Mouse (Mus musculus) heart, postnatal 36 days (tissue): ENCODE data around the gene Gm28729. TPM values are rescaled to one million over a fixed set of nuclear protein-coding genes. Genes with fewer than 3 reads are reported as not detected.
A peak's percentile ranks its signal among the peaks of the same experiment; 100 is the strongest.

Source experiments
- DNase-seq, 2 experiments: peaks; one replicate each; pipeline ENCODE4 v3.0.0; 2021 to 2022
- intact Hi-C: fragments of 180-260 bp; cut with DNase I; formaldehyde crosslinking; loops from one replicate; pipeline ENCODE4 v1.15.1; 2025
- total RNA-seq, 2 experiments: library from RNA; stranded (reverse); gene quantifications; 2 replicates each; pipeline ENCODE4 v1.2.3; 2021

Gene Gm28729
- total RNA-seq, 2 experiments from 2014 or later: not detected

DNA sequence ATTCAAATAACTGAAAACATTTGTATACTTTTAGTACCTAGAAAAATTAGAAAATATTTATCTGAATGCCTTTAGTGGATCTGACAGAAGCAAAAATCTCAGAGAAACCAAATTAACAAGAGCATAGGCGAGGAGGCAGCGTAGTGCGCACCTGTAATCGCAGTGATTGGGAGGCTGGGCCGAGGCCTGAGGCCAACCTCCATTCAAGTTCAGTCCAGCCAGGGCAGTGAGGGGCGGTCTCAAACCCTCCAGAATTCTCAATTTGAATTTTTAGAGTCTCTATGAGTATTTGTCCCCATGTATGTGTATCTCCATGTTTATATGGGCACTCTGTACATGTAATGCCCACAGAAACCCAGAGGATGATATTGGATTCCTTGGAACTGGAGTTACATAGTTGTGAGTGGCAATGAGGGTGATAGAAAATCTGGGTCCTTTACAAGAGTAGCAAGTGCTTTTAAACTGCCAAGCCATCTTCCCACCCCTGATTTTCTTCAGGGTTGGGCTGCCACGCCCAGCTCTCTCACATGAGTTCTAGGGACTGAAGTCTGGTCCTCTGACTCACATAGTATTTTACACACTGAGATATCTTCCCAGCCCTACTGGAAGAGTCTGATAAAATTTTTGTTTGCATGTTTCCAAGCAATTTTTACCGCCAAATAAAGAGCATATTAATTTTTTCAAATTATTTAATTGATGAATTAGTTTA, 54.6 kb downstream of the Gm28729 start:
- intact Hi-C loops: loop anchor here (10.0 kb wide), 1 partner anchor 356 kb away; the partner anchor contains the start of gene Gk5
- no peak for DNase-seq

DNA sequence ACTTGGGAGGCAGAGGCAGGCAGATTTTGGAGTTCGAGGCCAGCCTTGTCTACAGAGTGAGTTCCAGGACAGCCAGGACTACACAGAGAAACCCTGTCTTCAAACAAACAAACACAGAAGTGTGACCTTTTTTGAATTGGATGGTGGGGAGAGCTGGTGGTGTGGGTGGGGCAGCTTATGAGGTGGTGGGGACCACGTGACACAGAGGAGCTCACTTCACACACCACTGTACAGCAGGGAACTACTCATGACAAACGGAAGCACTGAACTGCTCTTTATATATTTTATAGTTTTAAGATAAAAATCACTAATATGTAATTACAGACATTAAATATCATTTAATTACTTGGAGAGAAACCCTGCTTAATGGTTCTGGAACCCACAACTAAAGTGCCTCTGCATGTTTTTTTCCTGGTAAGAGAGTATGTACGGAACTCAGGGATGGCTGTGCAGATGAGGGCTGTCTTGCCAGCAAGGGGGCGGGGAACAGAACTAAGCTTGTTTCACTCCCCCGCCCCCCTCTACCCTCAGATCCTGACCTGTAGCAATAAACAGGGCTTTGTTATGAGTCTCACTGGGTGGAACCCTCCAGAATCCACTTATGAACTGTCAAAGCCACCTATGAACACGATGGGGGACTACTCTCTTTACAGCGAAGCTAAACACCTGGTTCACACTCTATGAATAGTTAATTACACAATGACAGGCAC, 55.4 kb downstream of the Gm28729 start:
- intact Hi-C loops: loop anchor here (10.0 kb wide), 1 partner anchor 355 kb away; the partner anchor contains the start of gene Gk5

DNA sequence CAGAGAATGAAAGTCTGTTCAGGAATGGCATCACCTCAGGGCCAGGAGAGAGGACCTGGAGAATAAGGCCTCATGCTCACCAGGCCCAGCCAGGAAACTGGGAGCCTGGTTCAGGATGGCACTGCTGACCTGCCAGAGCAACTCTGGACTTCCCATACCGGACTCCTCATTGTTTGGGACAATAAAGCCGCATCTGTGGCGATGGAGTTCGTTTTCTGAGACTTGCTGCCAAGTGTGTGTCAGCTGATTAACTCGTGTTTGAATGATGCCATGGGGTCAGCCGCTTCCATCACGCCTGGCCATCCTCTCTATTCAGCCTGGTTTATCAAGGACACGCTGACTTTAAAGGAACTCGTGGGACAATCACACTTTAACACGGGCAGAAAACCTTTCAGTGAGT, 61.4 kb downstream of the Gm28729 start:
- intact Hi-C loops: no loop called here
- DNase-seq: no peak

More for the DNA sequence above, 55.4 kb downstream of the Gm28729 start:
- DNase-seq: no peak

DNA sequence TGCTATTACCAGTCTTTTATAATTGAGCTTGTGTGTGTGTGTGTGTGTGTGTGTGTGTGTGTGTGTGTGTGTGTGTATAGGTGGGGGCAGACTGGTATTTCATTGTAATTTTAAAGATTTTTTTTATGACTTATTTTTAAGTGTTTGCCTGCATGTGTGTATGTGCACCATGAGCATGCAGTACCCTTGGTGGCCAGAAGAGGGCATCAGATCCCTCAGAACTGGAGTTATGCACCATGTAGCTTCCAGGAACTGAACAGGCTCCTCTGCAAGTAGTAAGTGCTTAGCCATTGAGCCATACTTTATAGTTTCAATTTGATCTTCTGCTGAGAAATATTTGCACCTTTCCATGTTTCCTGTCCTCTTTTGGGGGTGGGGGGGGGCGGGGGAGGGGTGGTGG, 63.5 kb downstream of the Gm28729 start:
- intact Hi-C loops: no loop called here
- no peak for DNase-seq

DNA sequence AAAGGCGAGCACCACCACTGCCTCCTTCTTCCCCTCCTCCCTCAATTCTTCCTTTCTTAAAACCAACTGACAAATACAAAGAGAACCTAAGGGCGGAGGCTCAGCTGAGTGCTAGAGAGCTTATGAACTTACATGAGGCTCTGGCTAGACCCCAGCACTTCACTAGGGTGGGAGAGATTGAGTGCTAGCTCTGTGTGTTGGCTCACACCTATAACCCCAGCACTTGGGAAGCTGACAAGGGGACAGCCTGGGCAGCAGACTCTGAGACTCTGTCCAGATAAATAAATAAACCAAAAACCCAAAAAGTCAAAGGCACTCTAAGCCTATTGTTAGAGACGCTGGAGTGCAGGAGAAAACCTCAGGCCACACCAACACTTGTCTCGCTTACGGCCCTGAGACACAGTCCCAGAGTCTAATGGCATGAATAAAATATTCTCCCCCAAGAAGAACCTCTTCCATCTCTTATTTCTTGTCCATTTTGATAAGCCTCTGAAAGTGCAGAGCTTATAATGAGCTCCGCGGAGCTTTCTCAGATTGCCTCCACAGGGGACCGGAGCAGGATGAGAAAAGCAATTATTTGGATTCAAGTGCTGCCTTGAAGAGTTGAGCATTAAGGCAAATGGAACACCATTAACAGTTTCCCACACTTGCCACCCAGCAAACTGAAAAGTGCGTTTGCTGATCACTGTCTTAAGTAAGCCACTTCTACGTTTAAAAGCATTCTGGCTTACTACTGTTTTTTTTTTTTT, 64.8 kb downstream of the Gm28729 start:
- DNase-seq: no peak
- intact Hi-C loops: no loop called here

DNA sequence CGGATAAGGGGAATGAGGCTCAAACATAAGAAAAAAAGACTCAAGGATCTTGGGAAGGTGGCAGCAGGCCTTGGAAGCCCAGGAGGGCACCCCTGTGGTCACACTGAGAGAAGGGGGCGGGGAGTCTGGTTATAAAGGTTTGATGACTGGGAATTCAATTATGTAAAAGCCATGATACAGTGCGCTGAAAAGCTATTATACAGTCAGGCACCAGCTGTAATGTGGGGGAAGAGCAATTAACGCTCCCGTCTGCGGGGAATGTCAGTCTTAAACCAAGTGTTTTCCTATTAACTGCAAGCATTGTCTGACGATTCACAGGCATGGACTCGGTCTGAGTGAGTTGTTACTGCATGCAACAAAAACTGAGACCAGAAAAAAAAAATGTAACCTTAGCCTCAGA, 69.4 kb downstream of the Gm28729 start:
- intact Hi-C loops: no loop called here
- DNase-seq: no peak

DNA sequence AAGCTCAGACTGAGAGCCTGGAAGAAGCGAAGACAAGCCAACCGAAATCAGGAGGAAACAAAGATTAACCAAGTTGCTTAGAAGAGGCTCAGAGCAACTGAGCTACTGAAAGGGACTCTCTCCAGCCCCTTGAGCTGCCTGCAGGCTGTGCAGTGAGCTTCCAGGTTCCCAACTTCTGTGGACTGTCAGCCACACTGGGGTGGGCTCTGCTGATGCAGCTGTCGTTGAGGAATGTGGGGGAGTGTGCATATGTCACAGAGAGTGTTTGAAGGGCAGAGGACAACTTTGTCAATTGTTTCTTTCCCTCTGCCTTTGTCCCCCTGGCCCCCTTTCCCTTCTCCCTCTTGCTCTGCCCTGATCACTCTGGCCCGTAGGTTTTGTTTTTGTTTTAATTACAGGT, 72.1 kb downstream of the Gm28729 start:
- intact Hi-C loops: no loop called here
- no peak for DNase-seq

DNA sequence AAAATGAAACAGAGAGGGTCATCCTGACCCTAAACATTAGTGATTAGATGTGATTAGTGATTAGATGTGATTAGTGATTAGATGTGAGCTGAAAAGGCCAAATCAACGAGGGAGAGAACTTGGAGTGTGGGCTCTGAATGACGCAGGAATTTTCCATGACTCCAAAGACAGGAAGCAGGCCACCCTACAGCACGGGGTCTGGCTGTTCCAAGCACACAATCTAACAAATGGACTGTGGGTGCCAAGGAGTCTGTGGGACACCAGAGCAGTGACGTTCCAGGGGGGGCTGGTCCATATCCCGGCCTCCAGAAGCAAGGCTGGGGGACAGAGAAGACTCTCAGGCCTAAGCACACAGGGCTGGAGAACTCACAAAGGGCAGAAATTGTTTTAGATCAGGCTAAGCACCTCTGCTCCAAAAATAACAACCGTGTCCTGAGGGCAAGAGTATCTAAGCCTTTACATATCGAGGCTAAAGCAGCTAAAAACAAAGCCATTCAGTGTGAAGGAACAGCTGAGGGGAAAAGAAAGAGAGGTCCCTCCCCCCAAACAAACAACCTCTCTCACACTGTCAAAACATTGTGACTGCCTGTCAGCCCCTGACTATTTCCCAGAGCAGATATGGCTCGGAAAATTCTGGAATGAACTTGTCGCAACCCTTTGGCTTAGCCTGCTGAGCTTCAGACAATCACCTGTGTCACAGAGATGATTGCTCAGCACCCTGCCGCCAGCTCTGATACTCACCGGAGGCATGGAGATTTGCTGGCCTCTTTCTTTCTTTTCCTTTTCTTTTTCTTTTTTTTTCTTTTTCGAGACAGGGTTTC, 74.0 kb downstream of the Gm28729 start:
- no peak for DNase-seq
- intact Hi-C loops: no loop called here

DNA sequence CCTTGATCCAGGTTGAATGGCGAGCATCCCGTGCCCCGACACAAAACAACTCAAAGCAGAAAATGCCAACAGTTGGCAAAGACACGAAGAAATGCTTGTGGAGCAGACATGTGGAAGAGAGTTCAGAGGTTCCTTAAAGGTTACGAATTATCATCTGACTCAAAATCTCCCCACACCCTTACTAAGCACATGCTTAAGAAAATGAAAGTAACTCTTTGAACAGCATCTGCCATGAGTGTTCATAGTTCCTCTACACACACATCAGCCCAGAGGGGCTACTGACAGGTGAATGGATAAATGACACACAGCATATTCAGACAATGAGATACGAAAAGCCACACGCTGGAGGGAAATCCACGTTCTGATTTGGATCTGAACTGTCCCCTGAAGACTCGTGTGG, 75.5 kb downstream of the Gm28729 start:
- DNase-seq: no peak
- intact Hi-C loops: no loop called here

DNA sequence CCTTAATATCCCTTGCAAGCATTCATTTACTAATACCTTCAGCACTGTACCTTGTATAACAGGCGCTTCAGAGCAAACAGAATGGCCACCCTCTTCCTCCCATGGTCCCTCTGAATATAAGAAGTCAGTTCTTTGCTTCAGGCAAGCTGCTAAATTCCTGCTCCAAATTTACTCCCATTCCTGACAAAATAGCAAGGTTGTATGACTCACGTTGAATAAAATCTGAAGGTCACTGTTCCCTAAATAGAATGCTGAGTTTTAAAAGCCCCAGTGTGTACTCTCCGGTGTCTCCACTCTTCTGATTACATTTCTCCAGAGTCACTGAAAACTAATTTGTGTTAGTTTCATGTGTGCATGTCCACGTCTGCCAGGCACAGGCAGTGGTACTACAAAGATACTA, 79.7 kb downstream of the Gm28729 start:
- intact Hi-C loops: no loop called here

DNA sequence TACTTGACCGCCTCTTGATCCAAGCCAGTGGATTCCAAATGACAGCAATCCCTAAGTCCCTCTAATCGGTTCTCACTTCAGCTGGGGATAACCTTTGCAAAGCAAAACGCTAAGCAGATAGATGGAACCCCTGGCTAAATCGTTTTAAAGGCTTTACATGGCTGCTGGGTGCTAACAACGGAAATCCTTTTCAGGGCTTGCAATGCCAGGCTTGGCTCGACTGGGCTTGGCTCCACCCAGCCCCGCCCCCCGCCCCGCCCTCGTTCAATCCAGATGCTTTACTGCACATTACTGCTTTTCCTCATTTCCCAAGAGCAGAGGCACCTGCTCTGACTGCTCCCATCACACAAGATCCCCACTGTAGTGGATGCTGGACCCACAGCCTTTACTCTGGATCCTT, 83.0 kb downstream of the Gm28729 start:
- no peak for DNase-seq
- intact Hi-C loops: no loop called here

More for the DNA sequence above, 79.7 kb downstream of the Gm28729 start:
- no peak for DNase-seq

DNA sequence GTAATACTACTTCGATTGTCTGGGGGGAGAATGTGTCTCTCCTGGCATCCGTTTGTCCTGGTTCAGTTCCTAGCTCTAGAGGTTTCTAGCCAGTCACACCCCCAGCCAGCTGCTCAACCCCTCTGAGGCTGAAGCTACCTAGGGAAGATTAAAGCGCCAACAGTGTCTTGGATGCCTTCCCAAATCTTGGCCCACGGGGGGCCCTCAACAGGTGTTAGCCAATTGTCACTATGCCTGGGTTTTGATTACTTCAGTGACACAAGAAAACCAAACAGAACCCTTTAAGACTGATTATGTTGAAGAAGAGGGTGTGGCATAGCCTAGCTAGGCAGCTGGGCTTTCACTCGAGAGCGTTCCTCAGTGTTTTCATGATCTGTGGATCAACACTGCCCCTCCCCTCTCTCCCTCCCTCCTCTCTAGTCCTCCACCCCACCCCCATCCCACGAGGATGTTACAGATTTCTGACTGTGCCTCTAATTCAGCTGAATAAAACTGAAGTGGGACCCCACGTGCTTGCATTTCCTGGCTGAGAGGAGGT, 86.7 kb downstream of the Gm28729 start:
- peak in 1 of 2 experiments; percentile 51 for DNase-seq
- intact Hi-C loops: loop anchor here (5.0 kb wide), 2 partner anchors 39 to 76 kb away; partner anchors contain the start of genes Atp1b3 and Rnf7

DNA sequence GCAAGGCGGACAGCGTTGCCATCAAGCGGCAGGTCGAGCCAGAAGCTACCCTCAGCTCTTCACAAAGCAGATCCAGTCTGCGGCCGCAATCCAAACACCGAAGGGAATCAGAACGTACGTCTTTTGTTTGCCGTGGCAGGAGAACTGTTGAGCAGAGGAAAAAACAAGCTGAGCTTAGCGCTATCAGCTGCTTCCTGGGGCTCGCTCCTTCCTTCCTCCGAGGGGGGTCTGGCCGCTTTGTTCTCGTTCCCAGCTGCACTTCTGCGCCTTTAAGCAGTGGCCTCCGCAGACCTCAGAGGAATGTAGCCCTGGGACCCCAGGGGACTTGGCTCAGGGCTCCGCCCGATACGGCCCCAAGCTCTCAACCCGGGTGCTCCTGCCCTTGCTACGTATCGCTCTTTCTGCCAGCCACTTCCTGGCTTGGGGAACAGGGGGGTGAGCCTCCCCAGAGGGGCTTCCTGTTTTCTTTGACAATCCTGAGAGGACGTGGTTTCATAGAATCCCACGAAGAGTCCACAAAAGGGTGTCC, 87.2 kb downstream of the Gm28729 start:
- DNase-seq: peak; percentile 68 to 75
- intact Hi-C loops: loop anchor here (5.0 kb wide), 2 partner anchors 39 to 76 kb away; partner anchors contain the start of genes Atp1b3 and Rnf7

DNA sequence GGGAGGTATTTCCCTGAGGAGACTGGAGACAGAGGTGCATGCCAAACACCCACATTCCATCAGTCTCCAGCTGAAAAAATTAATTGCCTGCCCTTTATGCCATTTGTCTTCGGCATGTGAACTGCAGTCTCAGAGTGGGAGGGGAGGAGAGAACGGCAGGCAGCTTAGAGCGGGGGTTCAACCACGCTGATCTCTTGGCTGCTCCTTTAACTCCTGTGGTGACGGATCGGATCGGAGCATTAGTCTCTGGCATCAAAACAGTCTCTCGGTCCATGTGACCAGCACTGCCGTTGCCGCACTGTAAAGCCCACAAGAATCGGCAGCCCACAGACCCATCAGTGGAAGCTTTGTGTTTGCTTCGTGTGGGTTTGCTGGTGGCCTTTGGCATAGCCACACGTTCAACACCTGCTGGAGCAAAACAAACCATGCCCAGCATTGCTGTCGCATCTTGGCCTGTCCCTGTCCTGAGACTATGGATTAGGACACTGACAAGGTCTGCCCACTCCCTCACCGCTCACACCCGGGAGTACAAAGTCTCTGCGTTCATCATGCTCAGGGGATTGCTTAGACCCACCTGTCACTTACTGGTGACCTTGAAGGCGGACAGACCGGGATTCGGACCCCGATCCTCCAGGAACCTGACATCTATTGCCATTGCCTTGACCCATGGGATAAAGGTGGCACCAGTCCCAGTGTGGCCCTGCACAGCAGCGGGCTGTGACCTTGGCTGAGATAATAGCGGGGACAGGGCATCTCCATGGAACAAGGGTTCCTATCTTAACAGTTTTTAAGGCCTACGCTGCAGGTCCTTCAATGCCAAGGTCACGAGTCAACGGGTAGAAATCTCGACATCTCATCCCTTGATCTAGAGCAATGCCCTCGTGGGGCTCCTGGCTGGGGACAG, 87.9 kb downstream of the Gm28729 start:
- DNase-seq: peak in 1 of 2 experiments; percentile 22
- intact Hi-C loops: loop anchor here (5.0 kb wide), 2 partner anchors 40 to 75 kb away; partner anchors contain the start of genes Atp1b3 and Rnf7

Other genes with a start within 250 kb of the Gm28729 start
- gene Atp1b3, start 160.8 kb downstream of the Gm28729 start, total RNA-seq: 10 to 100 TPM; 54.8 to 56.6 TPM
- gene Rnf7, start 46.6 kb downstream of the Gm28729 start, total RNA-seq: 10 to 100 TPM; 71.1 to 74.7 TPM
- gene Rasa2, start 106.4 kb upstream of the Gm28729 start, total RNA-seq: 1 to 10 TPM; 4.8 to 6.8 TPM
- gene Zbtb38, start 227.6 kb upstream of the Gm28729 start, total RNA-seq: 10 to 100 TPM; 39.1 to 39.8 TPM